Mouse (Mus musculus) yolk sac, embryonic 10.5 days (tissue): ENCODE measurements at regions not wholly inside any gene's neighbourhood (a gene's known extent, or its start where the extent isn't known, plus 50 kb on each side); places are given as distances from the start of the nearest gene placed in this dataset.
A peak's percentile ranks its signal among the peaks of the same experiment; 100 is the strongest.
"Not testable (repeated sequence)": the region's sequence is repeated elsewhere in the genome, so short reads cannot be mapped to it uniquely, and the experiment has no call there.

Source experiments
- DNase-seq: peaks from one replicate; pipeline ENCODE4 v3.0.0-alpha.2; 2017; ENCODE audit warnings: low spot score

DNA sequence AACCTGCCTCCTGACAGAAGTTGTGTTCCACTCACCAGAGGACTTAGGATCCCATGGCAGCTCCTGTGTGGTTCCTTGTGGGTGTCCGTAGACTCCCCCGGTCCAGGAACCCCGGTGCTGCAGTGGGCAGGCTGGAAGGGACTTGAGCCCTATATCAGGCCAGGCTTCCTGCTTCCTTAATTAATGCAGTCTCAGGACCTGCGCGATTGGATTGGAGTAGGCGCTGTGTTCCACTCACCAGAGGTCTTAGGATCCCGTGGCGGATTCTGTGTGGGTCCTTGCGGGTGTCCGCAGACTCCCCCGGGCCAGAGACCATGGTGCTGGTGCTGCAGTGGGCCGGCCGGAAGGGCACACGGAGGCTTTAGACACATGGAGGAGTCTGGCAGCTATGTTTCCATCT lies 288.7 kb downstream of the Fut8 start:
- not testable (repeated sequence) for DNase-seq

DNA sequence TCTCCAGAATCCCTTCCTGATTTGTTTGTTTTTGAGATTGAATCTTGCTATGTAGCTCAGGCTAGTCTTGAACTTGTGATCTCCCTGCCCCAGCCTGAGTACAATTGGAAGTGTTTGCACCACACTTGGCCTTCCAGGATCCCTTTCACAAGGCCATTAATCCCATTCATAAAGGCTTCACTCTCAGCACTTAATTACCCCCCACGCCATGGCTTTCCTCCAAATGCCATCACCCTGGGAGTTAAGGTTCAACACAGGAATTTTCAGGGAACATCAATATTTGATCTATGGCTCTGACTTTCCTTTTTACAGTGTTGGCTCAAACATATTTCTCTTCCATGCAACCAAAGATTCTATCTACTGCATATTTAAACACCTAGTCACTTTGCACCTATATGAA lies 289.6 kb downstream of the Fut8 start:
- DNase-seq: no peak

DNA sequence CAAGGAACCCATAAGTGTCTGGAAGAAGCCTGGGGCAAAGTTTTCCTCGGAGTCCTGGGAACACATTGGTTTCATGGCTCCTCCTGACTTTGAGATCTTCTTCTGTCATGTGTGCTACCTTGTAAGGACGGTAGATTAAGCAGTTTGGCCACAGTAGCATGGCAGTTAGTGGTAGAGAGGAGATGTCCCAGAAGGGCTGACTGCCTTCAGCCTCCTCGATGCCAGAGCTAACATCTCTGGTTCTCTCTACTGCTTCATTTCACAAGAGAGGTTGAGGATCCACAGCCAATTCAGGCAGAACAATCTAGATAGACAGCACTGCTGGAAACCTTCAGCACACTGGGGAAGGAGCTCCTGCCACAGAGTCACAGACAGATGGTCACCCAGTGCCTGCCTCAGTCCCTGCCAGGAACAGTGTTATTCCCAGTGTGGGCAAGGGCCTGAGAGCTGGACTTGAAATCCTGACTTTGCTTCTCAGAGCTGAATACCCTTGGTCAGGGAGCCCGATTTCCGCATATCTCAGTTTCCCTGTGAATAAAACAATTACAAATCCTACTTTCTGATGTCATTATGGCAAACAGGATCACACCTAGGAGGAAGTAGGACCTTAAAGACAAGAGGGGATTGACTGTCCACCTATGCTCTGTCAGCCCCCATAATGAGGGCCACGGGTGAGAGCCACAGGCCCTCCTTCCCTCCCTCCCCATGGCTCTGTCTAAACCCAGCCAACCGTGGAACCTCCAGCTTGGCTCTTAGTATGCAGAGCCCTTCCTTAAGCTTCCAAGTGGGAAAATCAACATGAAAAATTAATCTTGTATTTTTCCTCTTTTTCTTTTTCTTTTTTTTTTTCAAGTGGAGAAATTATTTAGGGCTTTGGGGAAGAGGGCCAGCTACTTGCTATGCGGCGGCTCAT lies 290.3 kb downstream of the Fut8 start:
- DNase-seq: no peak

DNA sequence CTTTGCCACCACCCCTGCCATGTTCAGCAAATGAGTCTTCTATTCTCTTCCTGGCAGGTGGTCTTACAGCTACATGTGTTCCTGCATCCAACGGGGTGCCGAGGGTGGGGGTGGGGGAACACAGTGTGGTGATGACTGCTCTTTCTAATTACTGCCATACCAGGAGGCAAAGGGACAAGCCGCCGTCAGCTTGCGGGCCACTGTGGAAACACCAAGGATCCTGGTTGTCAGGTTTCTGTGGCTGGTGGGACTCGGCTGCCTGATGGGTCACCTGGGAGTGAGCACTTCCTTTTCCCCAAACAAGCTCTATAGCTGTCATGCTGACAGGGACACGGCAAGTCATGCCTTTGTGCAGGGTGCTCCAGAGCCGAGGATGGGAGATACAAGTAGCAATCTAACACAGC lies 290.9 kb downstream of the Fut8 start:
- DNase-seq: no peak

GRCm38 (mm10) chr12:77529414-77529813 lies 291.5 kb downstream of the Fut8 start:
- no peak for DNase-seq

DNA sequence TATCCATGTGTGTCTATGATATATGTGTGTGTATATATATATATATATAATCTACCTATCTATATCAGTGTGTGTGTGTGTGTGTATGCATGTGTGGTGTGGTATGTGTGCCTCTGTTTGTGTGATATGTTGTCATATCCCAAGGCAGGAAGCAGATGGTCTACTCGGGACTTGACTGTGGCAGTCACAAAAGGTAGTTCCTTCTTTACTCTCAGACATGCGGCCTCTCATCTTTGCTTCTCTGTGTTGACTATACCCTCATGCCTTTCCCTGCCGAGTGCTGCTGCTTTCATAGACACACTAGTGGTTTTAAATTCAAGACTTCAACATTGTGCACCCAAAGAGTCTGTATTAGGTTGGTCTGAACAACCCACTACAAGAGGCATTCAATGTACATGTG lies 292.0 kb downstream of the Fut8 start:
- DNase-seq: no peak

DNA sequence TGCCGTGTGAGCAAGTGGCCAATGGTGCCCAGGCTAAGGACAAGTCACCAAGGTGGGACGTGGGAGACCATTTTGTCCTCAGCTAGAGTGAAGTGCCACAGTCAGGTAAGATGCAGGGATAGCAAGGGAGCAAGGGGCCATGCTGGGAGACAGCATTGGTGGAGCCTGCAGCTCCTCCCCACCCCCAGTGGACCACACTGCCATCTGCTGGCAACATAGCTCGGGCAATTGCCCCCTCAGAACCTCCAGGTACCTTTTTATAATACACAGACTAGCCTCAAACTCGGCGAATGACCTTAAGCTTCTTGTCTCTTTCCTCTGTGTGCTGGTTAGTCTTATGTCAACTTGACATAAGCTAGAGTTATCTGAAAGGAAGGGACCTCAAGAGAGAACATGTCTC lies 293.4 kb downstream of the Fut8 start:
- peak; percentile 6 for DNase-seq

- no peak for DNase-seq
Measured at GRCm38 (mm10) chr12:77532547-77532946, 294.6 kb downstream of the Fut8 start.

GRCm38 (mm10) chr12:77533606-77534005 lies 295.7 kb downstream of the Fut8 start:
- no peak for DNase-seq

- no peak for DNase-seq
Measured at GRCm38 (mm10) chr12:77534079-77534478, 296.2 kb downstream of the Fut8 start.

- DNase-seq: no peak
Measured at GRCm38 (mm10) chr12:77535147-77535546, 297.2 kb downstream of the Fut8 start.

DNA sequence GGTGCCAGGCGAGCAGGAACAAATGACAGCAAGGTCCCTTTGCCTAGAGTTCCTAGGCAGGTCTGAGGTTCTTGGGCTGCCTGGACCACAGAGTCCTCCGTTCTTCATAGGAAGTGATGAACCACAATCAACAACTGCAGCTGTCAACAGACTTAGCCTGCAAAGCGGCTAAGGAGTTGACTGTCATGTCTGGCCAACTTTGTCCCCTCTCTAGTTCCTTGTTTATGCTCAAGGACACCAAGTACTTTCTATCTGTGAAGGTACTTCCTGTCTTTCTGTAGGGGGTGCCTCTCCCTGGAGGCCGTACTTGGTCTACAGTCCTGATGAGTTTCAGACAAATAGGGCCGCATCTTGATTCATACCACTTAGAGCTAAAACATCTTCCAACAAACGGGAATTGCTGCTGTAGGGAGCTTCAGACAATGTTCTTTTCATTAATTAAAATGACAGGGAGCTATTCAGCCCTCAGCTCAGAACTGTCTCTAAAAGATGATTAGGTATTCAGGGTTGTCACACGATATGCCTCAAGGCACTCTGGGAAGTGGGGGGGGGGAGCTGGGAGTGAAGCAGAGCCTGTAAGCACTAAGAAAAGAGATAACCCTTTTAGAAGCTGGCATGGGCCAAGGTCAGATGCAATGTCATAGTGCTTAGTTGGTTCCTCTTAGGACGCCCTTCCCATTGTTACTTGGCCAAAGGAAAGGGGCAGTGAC lies 299.4 kb downstream of the Fut8 start:
- DNase-seq: no peak

GRCm38 (mm10) chr12:77539661-77540431 lies 301.9 kb downstream of the Fut8 start:
- no peak for DNase-seq

- no peak for DNase-seq
Measured at GRCm38 (mm10) chr12:77541051-77541765, 303.3 kb downstream of the Fut8 start.

- DNase-seq: no peak
Measured at GRCm38 (mm10) chr12:77541826-77542225, 303.9 kb downstream of the Fut8 start.

GRCm38 (mm10) chr12:77543651-77544050 lies 305.7 kb downstream of the Fut8 start:
- DNase-seq: no peak

- DNase-seq: no peak
Measured at GRCm38 (mm10) chr12:77546165-77546564, 308.2 kb downstream of the Fut8 start.

DNA sequence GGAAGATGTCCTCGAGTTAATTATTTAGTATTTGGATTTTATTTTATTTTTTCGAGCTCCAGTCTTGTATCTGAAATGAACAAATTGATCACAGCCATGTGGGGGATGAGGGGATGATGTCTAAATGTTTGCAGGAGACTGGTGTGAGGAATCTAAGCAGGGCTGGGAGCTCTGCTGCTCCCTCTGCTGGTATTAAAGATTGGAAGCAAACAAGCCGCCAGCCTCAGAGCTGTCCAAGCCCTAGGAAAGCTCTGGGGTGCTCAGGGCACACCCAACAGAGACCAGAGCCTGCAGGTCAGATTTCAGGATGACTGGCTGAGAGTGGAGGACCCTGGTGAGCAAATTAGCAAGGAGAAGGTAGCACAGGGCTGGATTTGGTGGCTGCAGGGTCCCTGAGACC lies 330.4 kb downstream of the Fut8 start:
- DNase-seq: peak; percentile 31

GRCm38 (mm10) chr12:77570501-77570900 lies 332.6 kb downstream of the Fut8 start:
- DNase-seq: no peak

- no peak for DNase-seq
Measured at GRCm38 (mm10) chr12:77571071-77571470, 333.1 kb downstream of the Fut8 start.

GRCm38 (mm10) chr12:77575046-77575445 lies 337.1 kb downstream of the Fut8 start:
- DNase-seq: no peak

DNA sequence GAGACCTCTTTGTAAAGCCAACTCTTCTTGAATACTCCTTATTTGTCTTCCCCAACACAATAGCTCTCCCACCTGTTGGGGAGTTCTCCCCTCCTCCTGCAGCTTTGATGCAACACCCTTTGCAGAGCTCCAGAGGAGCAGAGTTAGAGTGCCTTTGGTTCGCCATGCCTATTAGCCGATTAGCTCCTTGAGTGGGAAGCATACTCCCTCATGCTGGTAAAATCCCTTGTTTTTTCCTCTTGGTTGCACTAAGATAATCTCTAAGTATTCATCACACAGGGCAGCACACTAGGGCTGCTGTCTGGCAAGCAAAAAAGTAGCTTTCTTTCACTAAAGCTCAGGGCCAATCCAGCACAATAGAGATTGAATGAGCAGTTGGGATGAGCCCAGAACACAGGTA lies 350.4 kb downstream of the Fut8 start:
- no peak for DNase-seq
